Comparison of ENCODE assay signal across 9 mouse cellular contexts in the genomic region with DNA sequence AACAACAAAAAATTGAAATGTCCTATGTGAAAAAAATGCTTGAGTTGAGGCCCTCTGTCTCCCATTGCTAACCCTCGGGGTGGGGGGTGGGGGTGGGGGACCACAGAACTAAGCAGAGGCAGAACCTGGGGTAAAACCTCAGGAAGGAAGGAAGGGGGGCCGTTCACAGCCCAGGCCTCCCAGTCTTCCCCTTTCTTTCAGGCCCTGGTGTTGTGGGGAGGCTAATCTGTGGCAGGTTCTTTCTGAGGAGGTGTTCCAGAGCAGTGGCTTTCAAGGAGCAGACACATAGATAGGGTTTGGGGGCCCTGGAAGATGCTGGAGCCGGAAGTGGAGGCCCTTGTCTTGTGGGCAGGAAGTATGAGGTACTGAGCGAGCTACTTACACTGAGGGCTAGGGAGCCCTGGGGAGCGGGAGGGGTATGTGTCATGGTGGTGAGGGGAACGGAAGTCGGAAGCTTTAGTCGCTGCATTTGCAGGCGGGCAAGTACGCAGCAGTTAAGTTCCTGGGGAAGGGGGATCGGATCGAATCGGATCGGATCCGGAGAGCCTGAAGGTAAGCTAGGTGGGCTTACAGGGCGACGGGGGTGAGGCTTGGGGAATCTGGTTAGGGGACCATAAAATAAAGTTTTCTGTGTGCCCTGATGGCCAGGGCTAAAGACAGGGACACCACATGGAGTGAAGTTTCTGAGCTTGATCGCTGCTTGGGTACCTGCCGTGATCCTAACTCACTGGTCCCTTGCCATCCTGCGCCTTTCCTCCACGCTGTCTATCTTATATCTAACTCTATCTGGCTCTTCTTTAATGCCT. TPM values are rescaled to one million over a fixed set of nuclear protein-coding genes. Genes with fewer than 3 reads are reported as not detected.
DNase-seq lines count a peak whose midpoint lies in the region; ATAC-seq and TF ChIP-seq lines count a peak whose summit lies in the region.
"Had no signal": no experiment of that assay in that cellular context is flagged by ENCODE, and none has a peak within 500 bp of the region (broad histone marks: within the 10 kb centered on the region; RNA-seq: fewer than 3 reads in every experiment).

No protein-coding gene starts in this region.

- H3K9me3 ChIP-seq in ES-Bruce4 (replicated peaks; ENCODE audit: control insufficient read depth, insufficient read depth, low read length, poor library complexity, severe bottlenecking): no peaks in the 10 kb centered on the region
- no peaks in the 10 kb centered on the region for H3K9me3 ChIP-seq in liver, embryonic 12.5 days (replicated peaks)
- no peaks in the 10 kb centered on the region for H3K9me3 ChIP-seq in midbrain, embryonic 14.5 days (ENCODE audit: control insufficient read depth, low read length)
- H3K9me3 ChIP-seq: midbrain, embryonic 12.5 days had no signal

- DNase-seq in B cell, adult 2 months: peak; percentile 83 to 85
- DNase-seq in skeletal muscle tissue, adult 2 months (ENCODE audit: low read depth, low spot score): peak; percentile 27
- DNase-seq in left cerebral cortex, postnatal 14 days (ENCODE audit: low spot score in 2 of 2): no peak
- DNase-seq in midbrain, embryonic 14.5 days: no peak
- no peak for DNase-seq in right cerebral cortex, postnatal 14 days
- DNase-seq in embryo, embryonic 9.5 days (ENCODE audit: extremely low spot score): no peak

- no peak overlapping the region for H3K27ac ChIP-seq in ES-Bruce4 (ENCODE audit: insufficient read depth, low read length)
- peak overlapping the region; percentile 90 for H3K27ac ChIP-seq in liver, embryonic 12.5 days
- no peak overlapping the region for H3K27ac ChIP-seq in midbrain, embryonic 14.5 days (replicated peaks; ENCODE audit: low read depth, low read length)
- H3K27ac ChIP-seq: midbrain, embryonic 12.5 days had no signal

- TF ChIP-seq EP300 in ES-Bruce4 (IDR thresholded peaks at IDR 0.05; ENCODE audit: insufficient read depth, low read depth, low read length): no peak

- intact Hi-C loops in left cerebral cortex, postnatal 14 days (cut with DNase I): no loop called here

- peak overlapping the region; percentile 13 for H3K4me3 ChIP-seq in ES-Bruce4 (ENCODE audit: low read depth, low read length)
- H3K4me3 ChIP-seq in liver, embryonic 12.5 days: peak overlapping the region; percentile 64
- no peak overlapping the region for H3K4me3 ChIP-seq in midbrain, embryonic 14.5 days (replicated peaks; ENCODE audit: low read depth, low read length)
- H3K4me3 ChIP-seq: midbrain, embryonic 12.5 days had no signal

- H3K27me3 ChIP-seq in ES-Bruce4 (ENCODE audit: control insufficient read depth, insufficient read depth, low read length, poor library complexity, severe bottlenecking): no peaks in the 10 kb centered on the region
- H3K27me3 ChIP-seq in liver, embryonic 12.5 days (replicated peaks): no peaks in the 10 kb centered on the region
- no peaks in the 10 kb centered on the region for H3K27me3 ChIP-seq in midbrain, embryonic 14.5 days (ENCODE audit: control insufficient read depth, insufficient read depth, low read length)
- H3K27me3 ChIP-seq: midbrain, embryonic 12.5 days had no signal

- peak; percentile 50 for ATAC-seq in liver, embryonic 12.5 days
- no peak for ATAC-seq in midbrain, embryonic 14.5 days (ENCODE audit: low FRiP score, low TSS enrichment)

- H3K4me1 ChIP-seq in ES-Bruce4 (ENCODE audit: control insufficient read depth, insufficient read depth, low read length): no peaks in the 10 kb centered on the region
- peaks cover 82% of the 10 kb centered on the region for H3K4me1 ChIP-seq in liver, embryonic 12.5 days
- H3K4me1 ChIP-seq in midbrain, embryonic 14.5 days (ENCODE audit: control insufficient read depth, insufficient read depth, low read length): no peaks in the 10 kb centered on the region
- H3K4me1 ChIP-seq: midbrain, embryonic 12.5 days had no signal

- H3K9ac ChIP-seq in ES-Bruce4 (ENCODE audit: low read depth, poor library complexity, severe bottlenecking): no peak overlapping the region
- peak overlapping the region; percentile 71 for H3K9ac ChIP-seq in liver, embryonic 12.5 days
- no peak overlapping the region for H3K9ac ChIP-seq in midbrain, embryonic 14.5 days (replicated peaks; ENCODE audit: low read length)
- H3K9ac ChIP-seq: midbrain, embryonic 12.5 days had no signal

- 20% methylated on average over 21 of the region's 21 CpGs for WGBS in liver, embryonic 12.5 days (ENCODE audit: insufficient replicate concordance)
- WGBS in midbrain, embryonic 14.5 days: 89% methylated on average over 21 of the region's 21 CpGs

- no peak for TF ChIP-seq POLR2A in ES-Bruce4 (IDR thresholded peaks at IDR 0.05; ENCODE audit: insufficient read depth, low read length)

- no peak for TF ChIP-seq CTCF in ES-Bruce4 (IDR thresholded peaks at IDR 0.05; ENCODE audit: low read depth, low read length)

- H3K4me2 ChIP-seq in liver, embryonic 12.5 days: peak overlapping the region; percentile 78
- H3K4me2 ChIP-seq in midbrain, embryonic 14.5 days (ENCODE audit: low read length): no peak overlapping the region
- H3K4me2 ChIP-seq: midbrain, embryonic 12.5 days had no signal

- H3K36me3 ChIP-seq in ES-Bruce4 (ENCODE audit: control insufficient read depth, insufficient read depth, low read length, poor library complexity, severe bottlenecking): no peaks in the 10 kb centered on the region
- H3K36me3 ChIP-seq in liver, embryonic 12.5 days: peaks cover 10% of the 10 kb centered on the region; the same call in 1 of the 2 replicates
- H3K36me3 ChIP-seq in midbrain, embryonic 14.5 days (ENCODE audit: control insufficient read depth, insufficient read depth, low read length): no peaks in the 10 kb centered on the region
- H3K36me3 ChIP-seq: midbrain, embryonic 12.5 days had no signal

RNA-seq across cellular contexts. Expression of a gene that starts 19.0 kb away (rescaled TPM):
- 3.6 and 10.1 TPM in 2 replicates for polyA plus RNA-seq in ES-Bruce4 (2011; ENCODE audit: insufficient read depth, insufficient read length, low read depth, missing spikeins)
- 13.1 and 13.2 TPM in 2 replicates for polyA plus RNA-seq in liver, embryonic 12.5 days (2016; fragmentation: Nextera tagmentation; extraction: Ambion mirVana)
- 1 to 10 TPM in 1 of 2 experiments, under 1 TPM in 1; 0.99 to 2.2 TPM for total RNA-seq in left cerebral cortex, postnatal 14 days (2021)
- polyA plus RNA-seq in midbrain, embryonic 14.5 days (2014; fragmentation: Nextera tagmentation; extraction: Ambion mirVana): 0.07 and 0.18 TPM in 2 replicates

RNA-seq across cellular contexts. Expression of a gene that starts 49.7 kb away (rescaled TPM):
- not detected in 2 replicates for polyA plus RNA-seq in ES-Bruce4 (2011; ENCODE audit: insufficient read depth, insufficient read length, low read depth, missing spikeins)
- polyA plus RNA-seq in liver, embryonic 12.5 days (2016; fragmentation: Nextera tagmentation; extraction: Ambion mirVana): 0.54 and 1.0 TPM in 2 replicates
- total RNA-seq in left cerebral cortex, postnatal 14 days (2021): not detected
- polyA plus RNA-seq in midbrain, embryonic 14.5 days (2014; fragmentation: Nextera tagmentation; extraction: Ambion mirVana): 1.7 TPM in 1 of 2 replicates, not detected in the other
- polyA plus RNA-seq: midbrain, embryonic 12.5 days had no signal

Comparison
In these comparisons a context has a peak if more than half of its experiments do, and no peak if none do; other contexts are left out.
1. DNase-seq: peak in B cell, adult 2 months (2 of 2) and skeletal muscle tissue, adult 2 months (single experiment); none in left cerebral cortex, postnatal 14 days (0 of 2), midbrain, embryonic 14.5 days (single experiment), right cerebral cortex, postnatal 14 days (single experiment) and embryo, embryonic 9.5 days (single experiment).